Mouse (Mus musculus) hematopoietic stem cell, adult 5-6 weeks (primary cell): ENCODE results near the gene Sigmar1. TPM values are rescaled to one million over a fixed set of nuclear protein-coding genes. Genes with fewer than 3 reads are reported as not detected.
"Not testable (repeated sequence)": the region's sequence is repeated elsewhere in the genome, so short reads cannot be mapped to it uniquely, and the experiment has no call there.

ENCODE experiments used
- ATAC-seq, 2 experiments: fragments of 125-278 bp in 1 of 2; replicated peaks in 1 of 2; 2 replicates each; pipeline ENCODE4 v1.8.0; 2016 to 2017; ENCODE audit warnings: inconsistent platforms in 2 of 2, mild to moderate bottlenecking in 2 of 2, moderate number of reproducible peaks in 2 of 2, low read depth in 1 of 2, moderate TSS enrichment in 1 of 2; ENCODE audit not compliant: low FRiP score in 2 of 2, poor library complexity in 2 of 2, severe bottlenecking in 2 of 2, insufficient read depth in 1 of 2, low TSS enrichment in 1 of 2
- total RNA-seq: library from RNA; stranded (forward); fragments of 172-1452, 232-1000 nt; gene quantifications from 2 replicates; pipeline ENCODE4 v1.2.3, GENCODE M21; 2017

Gene Sigmar1
- total RNA-seq, 1 experiment from 2014 or later = 60.0 TPM

DNA sequence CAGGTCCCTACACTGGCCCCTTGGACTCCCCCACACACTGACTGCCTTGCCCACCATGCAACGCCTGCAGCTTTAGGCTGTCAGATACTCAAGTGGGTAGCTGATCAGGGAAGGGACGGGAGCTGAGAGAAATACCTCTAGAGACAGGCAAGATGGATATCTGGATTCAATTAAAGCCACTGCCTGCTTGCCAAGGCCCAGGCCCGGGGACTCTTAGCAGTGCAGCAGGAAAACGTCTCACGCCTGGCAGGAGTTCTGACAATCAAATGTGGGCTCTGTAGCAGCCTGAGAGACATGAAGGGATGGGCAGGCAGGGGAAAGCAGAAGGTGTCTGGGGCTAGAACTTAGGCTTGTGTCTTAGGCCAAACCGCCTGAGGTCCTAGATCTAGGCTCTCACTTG, 39.1 kb downstream of the Sigmar1 start:
- ATAC-seq = no peak

DNA sequence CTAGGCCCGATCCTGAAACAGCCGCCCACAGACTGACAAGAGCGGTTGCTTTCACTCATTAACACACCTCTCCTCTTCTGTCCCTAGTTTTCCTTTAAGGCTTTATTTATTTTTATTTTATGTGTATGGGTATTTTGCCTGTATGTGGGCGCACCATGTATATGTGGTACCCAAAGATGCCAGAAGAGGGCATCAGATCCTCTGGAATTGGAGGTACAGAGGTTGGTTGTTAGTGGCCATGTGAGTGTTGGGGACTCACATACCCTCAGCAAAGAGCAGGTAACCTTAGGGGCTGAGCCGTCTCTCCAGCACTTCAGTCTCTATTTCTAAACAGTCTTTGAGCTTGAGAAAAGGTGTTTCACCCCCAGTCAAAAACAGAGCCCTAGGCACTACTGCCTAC, 40.4 kb downstream of the Sigmar1 start:
- peak; percentile 23 to 34; a peak in 2 of 4 replicates for ATAC-seq

DNA sequence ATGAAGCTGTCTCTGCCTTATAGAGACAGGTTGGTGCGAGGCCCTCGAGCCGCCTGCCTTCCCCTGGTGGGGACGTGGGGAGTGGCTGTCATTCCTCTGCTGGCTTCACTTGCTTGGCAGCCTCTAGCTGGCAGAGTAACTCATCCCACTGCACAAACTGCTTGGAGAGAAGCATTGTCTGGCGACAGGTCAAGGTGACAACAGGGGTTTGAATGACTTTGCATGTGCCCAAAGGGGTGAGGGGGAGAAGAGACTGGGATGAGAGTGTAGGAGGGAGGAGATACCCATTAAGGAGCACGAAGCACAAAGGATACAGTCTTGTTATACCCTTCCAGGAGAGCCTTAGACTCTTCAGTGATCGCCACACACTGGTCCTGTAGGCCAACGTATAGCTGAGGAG, 40.9 kb downstream of the Sigmar1 start:
- ATAC-seq = no peak

DNA sequence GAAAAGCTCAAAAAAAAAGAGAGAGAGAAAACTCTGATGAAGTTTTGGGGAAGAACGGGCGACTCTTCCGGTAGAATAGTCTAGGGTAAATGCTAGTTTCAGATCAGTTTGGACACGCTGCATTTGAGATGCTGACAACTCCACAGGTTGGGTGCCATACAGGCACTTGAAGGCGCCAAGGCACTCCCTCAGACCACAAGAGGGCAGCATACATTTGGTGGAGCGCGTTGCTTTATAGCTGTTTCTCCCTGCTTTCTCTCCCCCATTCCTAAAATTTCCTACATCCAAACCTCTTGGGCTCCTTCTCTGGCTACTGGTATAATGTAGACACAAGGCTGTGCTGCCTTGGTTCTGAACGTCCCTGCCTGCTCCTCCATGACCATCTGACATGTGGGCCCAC, 41.7 kb downstream of the Sigmar1 start:
- peak; percentile 39 to 59; a peak in 1 of 4 replicates for ATAC-seq

DNA sequence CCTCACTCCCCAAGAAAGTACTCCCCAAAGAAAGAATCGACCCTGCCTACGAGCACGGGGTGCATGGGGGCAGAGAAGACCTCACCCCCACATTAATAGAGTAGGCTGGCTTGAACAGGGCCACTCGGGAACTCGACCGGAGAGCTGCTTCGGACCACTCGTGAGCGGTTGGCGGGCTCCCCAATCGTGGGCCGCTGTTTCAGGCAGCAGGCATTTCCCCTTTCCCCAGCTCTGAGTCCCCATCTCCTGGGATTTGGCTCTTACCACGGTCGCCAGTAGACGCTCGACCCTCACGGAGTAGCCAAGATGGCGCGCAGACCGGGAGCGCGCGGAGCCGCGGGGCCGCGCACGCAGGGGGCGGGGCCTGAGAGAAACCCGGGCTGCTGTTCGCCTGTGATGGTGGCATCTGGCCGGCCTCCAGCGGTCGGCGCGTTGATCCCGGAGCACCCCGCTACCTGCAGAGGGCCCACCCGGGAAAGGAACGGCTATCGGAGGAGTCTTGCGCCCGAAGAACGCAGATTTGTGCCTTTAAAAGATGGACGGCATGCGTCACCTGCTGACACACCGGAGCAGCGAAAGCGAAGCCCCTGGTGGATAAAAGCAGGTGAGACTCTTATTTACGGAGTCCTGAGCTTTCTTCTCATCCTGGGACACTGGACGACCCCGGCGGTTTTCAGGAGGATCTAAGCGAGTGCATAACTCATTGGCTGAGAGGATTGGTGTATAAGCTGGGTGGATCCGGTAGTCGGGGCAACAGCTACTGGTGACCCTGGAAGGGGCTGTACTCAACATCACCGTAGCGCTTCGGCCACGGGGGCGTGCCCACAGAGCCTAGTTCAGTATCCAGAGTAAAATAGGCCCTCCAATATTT, 42.5 kb downstream of the Sigmar1 start, which contains the start of gene Rpp25l:
Rpp25l (minus strand) TSS at position 338 of the 871 bp plus-strand sequence.
- ATAC-seq = peak; percentile 24 to 50; a peak in 3 of 4 replicates

DNA sequence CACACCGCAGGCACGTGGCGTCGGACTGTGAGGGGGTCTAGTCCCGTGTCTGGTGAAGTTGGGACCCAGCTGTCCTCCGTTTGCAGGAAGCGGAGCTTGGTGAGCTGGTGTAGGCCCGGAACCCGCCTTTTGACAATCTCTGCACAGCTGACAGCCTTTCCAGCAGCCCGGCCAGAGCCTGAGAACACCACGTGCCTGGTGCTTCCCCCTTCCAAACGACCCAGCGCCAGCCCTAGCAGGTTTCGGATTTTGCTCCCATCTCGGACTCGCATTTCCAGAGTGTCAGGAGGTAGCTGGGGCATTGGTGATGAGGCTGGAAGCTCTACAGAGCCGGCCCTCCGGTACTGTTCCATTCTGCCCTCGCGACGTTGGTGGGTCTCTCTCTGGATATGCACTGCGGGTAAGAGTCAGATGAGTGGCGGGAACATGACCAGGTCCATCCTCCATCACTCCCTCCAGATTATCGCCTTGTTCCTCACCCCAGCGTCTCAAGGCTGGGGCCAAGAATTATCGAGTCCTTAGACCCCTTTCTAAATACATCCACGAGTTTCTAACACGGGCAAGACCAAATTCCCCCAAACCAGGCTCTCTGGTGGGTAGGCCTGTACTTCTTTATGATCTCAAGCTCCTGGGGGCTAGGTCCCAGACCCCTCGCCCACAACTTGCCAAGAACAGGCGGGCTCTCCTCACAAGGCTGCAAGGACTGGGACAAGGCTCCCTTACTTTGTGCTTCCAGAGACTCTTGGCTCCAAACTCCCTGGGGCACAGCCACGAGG, 43.3 kb downstream of the Sigmar1 start:
- 0 out of 4 replicates have a peak, but pooled peaks of 1 of the 2 experiments have one; percentile 1 for ATAC-seq

DNA sequence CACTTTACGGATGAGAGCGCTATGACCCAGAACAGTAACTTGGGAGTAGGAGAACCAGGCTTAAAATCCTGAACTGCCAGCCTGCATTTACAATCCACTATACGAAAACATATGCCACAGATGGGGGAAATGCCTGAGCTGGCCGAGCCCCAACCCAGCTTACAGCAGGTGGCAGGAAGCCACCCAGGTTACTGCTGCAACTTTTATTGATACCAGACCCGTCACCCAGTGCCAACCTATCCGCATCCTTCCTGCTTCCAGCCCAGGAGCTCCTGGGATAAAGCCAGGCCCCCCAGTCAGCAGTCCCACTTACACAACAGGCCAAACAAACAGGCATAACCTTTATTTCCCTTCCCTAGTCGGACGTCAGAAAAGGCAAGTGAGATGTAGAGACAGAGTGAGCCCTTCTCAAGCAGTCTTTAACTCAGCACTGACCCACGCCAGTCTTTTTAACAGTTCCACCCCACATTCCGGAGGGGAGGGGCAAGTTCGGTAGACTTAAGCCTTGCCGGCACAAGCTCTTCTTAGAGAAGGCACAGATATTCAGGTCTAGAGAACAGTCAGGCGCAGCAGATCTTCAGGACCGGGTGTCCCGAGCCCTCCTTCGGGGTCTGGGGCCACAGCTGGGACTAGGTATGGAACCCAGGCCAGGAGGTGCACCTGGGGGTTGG, 44.1 kb downstream of the Sigmar1 start:
- ATAC-seq = no peak

DNA sequence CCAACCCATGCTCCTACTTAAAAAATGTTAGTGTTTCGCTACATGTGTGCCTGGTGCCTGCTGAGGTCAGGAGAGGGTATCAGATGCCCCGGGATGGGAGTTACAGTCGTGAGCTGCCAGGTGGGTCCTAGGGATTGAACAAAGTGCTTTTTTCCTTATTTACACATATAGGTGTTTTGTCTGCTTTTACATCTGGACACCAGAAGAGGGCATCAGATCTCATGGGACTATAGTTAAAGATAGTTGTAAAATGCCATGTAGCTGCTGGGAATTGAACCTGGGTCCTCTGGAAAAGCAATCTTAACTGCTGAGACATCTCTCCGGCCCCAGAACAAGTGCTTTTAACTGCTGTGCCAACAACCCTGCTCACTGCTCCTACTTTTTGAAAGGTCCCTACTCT, 45.7 kb downstream of the Sigmar1 start:
- ATAC-seq = no peak

DNA sequence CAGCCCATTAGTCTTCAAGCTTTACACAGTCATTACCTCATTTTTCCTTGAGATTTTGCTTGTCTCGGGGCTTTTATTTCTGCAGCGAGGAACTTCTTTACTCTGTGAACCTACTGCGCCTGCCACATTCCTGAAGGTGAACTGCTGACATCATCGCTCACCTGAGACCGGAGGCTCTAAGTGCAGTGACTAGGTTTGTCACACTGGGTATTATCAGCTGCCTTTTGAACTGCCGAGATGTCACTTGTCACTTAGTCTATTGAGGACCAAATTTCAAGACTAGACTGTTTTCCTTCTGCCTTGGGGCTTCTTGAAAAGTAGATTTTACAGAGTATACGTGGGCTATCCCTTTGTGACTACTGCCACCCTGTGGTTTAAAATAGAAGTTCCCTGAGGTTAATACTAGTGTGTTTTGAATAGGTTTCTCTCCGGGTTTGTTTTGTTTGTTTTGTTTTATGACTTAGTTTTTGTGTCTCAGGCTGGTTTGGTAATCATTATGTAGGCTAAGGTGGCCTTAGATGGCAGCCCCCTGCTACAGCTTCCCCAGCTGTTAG, 47.7 kb downstream of the Sigmar1 start:
- ATAC-seq = peak in 1 of 2 experiments; percentile 36; a peak in 1 of 4 replicates

DNA sequence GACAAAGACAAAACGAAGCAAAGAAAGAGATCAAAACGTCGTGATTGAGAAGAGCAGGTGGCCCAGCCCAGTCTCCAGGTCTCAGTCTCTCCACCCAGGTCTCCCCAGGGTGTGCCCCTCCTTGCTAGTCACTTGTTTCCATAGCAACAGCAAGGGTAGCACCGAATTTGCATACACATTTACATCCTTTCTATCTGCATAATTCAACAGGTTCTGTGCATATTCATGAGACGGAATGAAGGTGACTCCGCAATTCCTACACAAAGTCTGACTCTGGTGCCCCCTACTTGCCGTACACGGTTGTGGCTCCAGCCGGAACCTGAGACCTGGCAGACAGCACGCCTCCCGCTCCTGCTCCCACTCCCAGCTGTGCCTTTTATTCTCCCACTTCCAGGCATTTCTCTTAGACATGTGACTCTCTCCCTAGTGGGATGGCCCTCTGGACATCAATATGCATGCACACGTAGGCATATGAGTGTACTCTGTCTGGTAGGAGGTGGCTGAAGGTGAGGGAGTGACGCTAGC, 48.9 kb downstream of the Sigmar1 start:
- peak; percentile 82 to 84 for ATAC-seq

DNA sequence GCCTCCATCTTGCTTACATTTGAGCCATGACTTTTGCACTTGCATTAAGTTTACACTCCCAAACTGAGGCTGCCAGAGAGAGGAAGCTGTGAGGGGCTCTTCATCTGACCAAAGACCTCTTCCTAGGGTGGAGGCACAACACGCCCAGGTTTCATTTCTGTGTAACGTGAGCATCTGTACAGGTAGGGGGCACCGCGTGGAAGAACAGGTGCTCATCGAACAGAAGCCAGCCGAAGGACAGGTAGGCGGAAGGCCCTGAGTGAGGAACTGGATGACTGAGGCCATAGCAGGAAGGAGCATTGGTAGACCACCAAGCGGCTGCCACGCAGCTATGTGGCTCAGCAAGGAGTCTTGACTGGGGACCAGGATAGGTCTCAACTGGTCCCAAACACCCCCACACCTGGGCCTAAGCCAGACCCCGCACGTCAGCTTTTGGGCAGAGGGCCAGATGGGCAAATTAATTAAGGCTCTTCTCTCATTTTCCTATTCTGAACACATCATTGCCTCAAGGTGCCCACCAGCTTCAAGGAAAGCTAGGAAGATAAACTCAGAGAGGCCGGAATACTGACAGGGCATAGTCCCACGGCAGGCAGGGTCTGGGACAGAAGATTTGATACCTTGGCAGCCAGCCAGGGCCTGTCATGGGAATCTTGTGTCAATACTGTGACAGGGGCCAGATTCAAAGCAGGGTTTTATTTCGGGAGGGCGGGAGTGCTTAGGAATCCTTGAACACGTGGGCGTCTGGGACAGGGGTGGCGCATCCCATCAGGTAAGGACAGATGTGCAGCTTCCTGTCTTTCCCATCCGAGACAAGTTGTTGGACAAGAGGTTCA, 49.8 kb downstream of the Sigmar1 start:
- no peak for ATAC-seq

DNA sequence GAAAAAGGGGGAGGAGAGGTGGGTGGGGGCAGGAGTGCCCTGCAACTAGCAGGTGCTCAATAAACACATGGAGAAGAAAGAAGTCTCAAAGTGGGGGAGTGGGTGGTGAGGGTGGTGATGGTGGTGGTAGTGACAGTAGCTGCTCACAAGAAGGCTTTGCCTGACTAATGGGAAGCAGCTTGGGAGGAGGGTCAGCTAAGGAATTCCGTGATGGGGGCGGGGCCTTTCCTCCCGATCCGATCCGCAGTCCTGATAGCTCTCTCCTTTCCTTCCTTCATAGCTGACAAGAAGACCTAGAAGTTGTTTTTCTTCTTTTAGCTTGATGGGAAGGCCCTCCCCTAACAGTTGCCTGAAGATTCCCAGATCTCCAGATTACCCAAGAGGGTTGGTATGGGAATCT, 51.3 kb downstream of the Sigmar1 start:
- ATAC-seq = no peak

DNA sequence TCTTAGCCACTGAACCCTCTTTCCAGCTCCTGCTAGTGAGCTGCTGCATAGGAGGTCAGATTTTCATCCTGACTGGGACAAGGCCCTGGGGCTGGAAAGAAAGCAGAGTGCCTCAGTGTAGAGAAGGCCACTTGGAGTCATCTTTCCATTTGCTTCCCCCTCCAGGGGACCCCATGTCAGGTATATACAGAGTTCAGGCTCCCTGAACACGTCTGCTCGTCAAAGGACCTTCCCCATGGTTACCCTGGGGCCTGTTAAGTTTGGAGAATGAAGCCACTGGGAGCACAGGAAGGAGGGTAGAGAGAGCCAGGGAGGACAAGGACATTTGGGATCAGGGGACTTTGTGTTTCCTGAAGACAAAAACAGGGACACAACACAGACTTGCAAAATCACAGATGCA, 53.7 kb downstream of the Sigmar1 start:
- not testable (repeated sequence) for ATAC-seq

DNA sequence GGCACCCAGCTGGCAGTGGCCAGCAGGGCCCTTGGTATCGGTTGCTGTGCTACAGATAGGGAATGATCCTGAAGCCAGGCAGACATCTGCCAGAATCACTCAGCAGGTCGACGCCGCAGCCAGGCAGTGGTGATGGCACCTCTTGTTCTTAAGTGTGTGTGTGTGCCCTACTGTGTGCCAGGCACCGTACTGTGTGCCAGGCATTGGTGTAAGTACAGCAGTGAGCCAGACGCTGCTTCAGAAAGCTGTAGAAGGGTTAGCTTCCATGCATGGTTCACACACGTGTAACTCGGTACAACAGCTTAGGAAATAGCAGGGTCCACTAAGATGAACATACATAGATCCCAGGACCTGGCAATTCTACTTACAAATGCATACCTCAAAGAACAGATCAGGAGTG, 55.7 kb downstream of the Sigmar1 start:
- ATAC-seq = not testable (repeated sequence)

DNA sequence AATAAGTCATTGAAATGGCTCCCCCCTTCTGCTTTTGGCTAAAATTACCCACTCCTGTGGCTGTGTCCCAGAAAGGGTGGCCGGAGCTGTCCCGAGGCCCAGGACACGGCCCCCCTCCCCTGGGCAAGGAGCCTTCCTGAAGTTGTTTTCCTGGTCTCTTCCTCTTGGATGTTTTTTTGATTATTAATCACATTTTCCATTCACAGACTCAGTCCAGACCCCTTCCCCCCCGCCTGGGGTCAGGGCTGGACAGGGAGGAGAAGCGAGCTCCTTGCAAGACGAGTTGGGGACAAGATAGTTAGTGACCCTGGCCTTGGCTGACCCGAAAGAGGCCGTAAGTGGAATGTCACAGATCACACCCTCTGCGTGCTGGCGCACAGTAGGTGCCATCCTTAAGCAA, 56.2 kb downstream of the Sigmar1 start, which contains the start of gene Il11ra1:
Il11ra1 (plus strand) TSS at position 207 of the 400 bp plus-strand sequence.
- ATAC-seq = not testable (repeated sequence)

DNA sequence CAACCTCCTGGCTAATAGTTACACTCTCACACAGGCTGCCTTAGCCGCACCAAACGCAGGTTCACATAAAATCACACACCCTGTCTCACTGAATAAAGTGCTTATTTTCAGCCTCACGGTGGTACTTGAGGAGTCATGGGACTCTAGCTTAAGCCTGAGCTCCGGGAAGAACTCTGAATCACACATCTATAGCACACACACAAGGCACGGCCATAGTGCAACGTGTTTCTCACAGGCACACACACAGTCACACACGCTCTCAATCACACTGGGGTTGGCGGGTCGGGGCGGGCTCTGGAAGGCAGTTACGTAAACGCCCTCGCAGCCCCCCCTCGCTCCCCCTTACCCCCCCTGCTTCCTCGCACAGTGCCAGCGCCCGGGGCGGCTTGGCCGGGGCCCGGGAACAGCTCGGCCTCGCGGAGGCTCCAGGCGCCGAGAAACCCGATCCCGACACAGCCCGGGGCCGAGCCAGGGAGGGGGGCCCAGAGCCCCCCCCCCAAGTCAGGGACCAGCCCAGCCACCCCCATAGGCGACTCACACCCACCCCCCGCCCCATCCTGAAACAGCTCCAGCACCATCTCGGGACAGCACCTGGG, 57.4 kb downstream of the Sigmar1 start:
- not testable (repeated sequence) for ATAC-seq
